Mouse (Mus musculus): Measurements from ENCODE around the gene Usb1.

Gene Usb1

DNA sequence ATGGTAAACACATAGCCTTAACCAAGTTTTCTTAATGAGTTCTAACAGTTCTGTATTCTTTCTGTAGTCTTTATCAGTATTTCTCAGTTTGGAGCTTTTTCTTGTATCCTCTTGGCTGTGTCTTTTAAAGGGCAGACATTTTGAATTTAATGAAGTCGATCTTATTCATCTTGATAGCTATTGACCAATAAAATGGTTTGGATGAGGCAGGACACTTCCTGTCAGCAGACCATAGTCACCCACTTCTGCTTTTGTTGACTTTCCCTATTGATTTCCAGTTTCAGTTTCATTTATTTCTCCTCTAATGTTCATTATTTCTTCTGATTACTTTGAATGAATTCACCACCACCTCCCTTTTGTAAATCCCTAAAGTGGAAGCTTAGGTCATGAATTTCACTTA, 3.6 kb downstream of the Usb1 start:
- no peak for ATAC-seq (ENCODE audit: low TSS enrichment)

GRCm38 (mm10) chr8:95336363-95336762, 4.3 kb downstream of the Usb1 start:
- ATAC-seq (ENCODE audit: low TSS enrichment) = no peak

- no peak for ATAC-seq (ENCODE audit: low TSS enrichment)
These were observed 9.6 kb downstream of the Usb1 start for GRCm38 (mm10) chr8:95341721-95342120.

GRCm38 (mm10) chr8:95344668-95345067, 12.6 kb downstream of the Usb1 start:
- no peak for ATAC-seq (ENCODE audit: low TSS enrichment)

GRCm38 (mm10) chr8:95346643-95347545, 14.8 kb downstream of the Usb1 start:
- peak; percentile 47 for ATAC-seq (ENCODE audit: low TSS enrichment)

- ATAC-seq (ENCODE audit: low TSS enrichment) = no peak
These were observed 16.3 kb downstream of the Usb1 start for GRCm38 (mm10) chr8:95348356-95348755.

GRCm38 (mm10) chr8:95348811-95349630, 16.9 kb downstream of the Usb1 start:
- peak; percentile 66 for ATAC-seq (ENCODE audit: low TSS enrichment)

GRCm38 (mm10) chr8:95351461-95351860, 19.4 kb downstream of the Usb1 start:
- ATAC-seq (ENCODE audit: low TSS enrichment) = peak; percentile 42

DNA sequence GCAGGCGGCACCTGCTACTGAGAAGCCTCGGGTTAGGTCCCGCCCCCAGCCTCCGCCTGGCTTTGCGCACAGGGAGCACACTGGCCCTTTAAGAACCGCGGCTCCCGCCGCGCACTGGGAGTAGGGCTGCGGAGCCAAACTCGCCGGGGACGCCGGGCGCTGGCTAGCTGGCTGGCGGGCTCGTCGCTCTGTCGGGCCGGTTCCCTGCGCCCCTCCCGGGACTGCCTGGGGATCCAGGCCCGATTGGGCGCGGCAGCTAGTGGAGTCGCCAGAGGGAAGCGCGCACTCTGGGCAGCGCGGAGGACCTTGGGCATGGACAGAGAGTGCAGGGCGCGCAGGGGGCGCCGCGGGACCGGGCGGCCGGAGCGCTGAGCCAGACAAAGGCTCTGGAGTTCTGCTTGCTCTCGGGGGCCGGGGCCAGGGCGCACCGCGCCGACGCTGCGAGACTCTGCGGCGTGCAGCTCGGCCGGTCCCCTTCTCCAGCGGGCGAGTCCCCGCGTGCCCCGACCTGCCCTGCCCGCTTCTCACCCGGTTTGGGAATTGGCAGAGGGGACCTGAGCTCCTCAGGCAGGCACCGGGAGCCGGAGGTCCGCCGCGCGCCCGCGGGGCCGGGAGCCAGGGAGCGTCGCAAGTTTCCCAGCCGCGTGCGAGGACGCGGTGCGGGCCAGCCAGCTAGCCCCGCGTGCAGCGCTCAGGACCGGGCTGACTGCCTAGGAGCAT, 20.2 kb downstream of the Usb1 start, which contains the start of gene Mmp15:
Mmp15 (plus strand) TSS at position 118 of the 720 bp plus-strand sequence.
- peak; percentile 62 for ATAC-seq (ENCODE audit: low TSS enrichment)

DNA sequence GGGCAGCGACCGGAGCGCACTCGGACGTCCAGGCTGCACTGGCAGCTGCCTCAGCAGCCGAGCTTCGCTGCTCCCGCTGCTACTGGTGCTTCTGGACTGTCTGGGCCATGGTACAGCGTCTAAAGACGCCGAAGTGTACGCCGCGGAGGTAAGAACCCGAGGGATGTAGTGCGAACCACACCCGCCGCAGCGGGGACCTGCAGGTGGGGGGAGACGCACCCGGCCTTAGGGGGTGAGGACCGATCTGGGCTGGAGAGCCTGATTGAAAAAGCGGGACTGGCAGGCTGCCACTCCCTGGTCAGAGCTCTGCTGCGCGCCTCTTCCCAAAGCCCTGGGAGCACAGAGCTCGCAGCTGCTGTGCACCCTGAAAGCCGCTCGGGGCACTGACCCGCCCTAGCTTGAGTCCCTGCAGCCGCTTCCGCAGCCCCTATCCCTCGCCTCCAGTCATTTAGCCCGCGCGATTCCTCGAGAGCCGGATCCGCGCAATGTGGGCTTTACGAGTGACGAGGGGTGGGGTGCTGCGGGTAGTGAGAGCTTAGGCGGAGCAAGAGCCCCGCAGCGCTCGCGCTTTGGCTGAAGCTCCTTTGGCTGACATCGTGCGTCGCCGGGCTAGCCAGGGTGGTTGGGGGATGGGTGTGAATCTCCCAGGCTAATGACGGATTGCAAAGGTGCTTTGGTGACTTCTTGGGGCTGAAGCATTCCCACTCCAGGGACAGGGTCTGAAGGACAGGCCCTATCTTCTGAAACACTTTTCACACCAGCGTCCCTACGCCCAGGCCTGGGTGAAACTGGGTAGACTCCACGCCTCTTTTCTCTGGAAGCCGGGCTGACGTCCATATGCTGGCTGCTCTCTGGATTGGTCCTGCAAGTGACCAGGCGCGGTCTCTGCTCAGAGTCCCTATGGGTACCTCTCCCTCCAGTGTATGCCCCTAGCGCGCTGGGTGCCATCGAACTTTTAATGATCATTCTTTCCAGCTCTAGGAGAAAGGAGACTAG, 21.1 kb downstream of the Usb1 start:
- ATAC-seq (ENCODE audit: low TSS enrichment) = peak; percentile 13; the same call in 1 of the 2 replicates

- ATAC-seq (ENCODE audit: low TSS enrichment) = no peak
These were observed 22.5 kb downstream of the Usb1 start for GRCm38 (mm10) chr8:95354606-95355005.

- no peak for ATAC-seq (ENCODE audit: low TSS enrichment)
These were observed 26.7 kb downstream of the Usb1 start for GRCm38 (mm10) chr8:95358550-95359411.

GRCm38 (mm10) chr8:95360181-95361015, 28.3 kb downstream of the Usb1 start:
- no peak for ATAC-seq (ENCODE audit: low TSS enrichment)

- ATAC-seq (ENCODE audit: low TSS enrichment) = no peak
These were observed 28.9 kb downstream of the Usb1 start for GRCm38 (mm10) chr8:95361016-95361341.

DNA sequence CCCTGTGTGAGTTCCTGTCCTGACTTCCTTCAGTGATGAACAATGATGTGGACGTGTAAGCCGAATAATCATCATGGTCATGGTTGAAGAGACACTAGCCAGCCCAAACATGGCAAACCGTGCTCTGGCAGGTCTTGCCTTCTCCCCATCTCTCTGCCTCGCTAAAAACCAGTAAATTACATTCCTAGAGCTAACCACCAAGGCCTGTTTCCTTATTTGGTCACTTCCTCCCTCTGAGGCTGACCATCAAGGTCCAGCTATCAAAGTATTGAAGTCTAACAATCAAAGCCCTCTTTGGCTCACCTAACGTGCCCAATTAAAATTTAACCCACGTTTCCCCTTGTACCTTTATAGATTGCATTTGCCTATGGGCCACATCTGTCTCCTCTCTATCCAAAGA, 30.2 kb downstream of the Usb1 start:
- ATAC-seq (ENCODE audit: low TSS enrichment) = no peak

DNA sequence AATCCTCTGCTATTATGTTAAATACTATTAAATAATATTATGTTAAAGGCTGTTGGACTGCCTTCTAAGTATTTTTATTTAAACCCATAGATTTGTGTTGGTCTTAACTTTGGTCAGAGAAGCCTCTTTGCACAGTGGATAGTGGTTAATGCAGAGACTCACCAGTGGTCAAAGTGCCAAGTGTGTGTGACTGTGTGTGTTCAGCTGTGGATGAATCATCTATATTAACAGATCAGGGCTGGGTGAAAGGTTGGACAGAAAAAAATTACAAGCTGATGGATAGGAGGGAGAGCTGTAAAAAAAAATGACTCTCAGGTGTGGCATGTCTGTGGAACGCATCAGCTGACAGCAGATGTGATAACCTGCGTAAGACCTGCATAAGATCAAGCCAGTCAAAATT, 31.8 kb downstream of the Usb1 start:
- ATAC-seq (ENCODE audit: low TSS enrichment) = no peak

DNA sequence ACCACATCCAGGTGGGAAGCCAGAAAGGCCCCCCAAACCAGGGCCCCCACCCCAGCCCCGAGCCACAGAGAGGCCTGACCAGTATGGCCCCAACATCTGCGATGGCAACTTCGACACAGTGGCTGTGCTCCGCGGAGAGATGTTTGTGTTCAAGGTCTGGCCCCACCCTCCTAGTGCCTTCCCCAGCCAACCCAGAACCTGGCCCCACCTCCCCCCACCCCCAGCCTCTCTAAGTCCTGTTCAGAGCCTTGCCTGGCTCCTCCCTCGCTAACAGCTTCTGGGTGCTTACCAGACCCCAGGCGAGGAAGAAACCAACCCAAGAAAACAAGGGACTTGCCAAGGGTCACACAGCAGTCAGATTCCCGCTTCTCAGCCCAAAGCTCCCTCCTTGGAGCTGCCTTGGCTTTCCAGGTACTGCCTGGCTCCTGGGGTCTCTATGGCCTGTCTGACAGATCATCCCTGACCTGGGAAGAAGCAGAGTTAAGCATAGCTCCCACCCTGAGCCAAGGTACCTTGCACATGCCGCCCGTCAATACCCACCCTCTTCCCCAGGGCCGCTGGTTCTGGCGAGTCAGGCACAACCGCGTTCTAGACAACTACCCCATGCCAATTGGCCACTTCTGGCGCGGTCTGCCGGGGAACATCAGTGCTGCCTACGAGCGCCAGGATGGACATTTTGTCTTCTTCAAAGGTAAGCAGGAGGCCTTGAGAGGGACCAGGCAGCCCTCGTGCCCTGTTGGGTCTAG, 37.7 kb downstream of the Usb1 start:
- no peak for ATAC-seq (ENCODE audit: low TSS enrichment)

DNA sequence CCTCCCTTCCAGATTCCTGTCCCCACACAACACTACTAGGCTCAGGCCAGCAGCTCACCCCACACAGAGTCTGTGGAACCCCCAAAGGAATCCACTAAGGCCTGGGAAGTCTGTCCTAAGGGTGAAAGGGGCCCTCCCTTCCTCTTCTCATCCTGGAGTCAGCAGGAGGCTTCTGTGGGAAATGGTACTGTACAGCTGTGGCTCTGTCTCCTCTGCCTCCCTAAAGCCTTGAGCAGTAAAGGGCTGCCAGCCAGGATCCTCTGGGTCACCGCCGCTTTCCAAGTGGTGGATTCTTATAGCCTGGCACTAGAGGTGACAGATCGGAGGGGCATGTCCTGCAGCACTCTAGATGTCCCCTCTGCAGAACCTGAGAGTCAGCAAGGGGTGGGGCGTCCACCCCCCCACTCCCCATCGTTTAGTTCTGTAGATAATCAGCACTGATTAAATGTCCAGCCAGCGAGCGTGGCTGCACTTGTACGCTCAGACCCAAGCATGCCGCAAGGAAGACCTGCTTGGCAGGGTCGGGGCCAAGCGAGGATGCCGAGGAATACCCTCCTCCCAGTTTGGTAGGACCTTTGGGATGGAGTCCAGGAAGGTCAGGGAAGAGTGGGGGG, 41.4 kb downstream of the Usb1 start:
- ATAC-seq (ENCODE audit: low TSS enrichment) = no peak

All from frontal cortex, adult (tissue).